Mouse (Mus musculus): ENCODE results near the gene Fat1. TPM values are rescaled to one million over a fixed set of nuclear protein-coding genes. Genes with fewer than 3 reads are reported as not detected.

Gene Fat1
- polyA plus RNA-seq, 1 experiment from 2014 or later, result 32.1 TPM

DNA sequence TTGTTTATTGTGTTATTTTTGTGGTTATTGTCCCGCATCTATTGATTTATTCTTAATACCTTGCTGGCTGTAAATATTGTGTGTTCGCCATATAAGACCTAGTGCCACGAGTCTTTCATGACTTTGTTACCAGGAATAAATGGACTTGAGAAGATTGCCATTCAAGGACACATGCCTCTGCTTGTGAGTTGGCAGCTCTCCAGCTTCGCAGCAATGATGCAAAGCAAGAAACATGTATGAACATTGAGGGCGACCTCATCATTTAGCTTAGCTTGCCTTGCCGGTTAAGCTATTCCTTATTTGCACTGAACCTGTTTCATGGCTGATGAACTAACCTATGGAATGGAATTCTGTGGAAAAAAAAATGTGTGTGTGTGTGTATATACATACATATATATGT is 26.2 kb downstream of the Fat1 start:
- ATAC-seq (ENCODE audit: insufficient read depth), result no peak
- no peak overlapping the region for H3K4me3 ChIP-seq (ENCODE audit: low read depth, low read length)
- DNase-seq, result peak; percentile 56
- H3K9me3 ChIP-seq (ENCODE audit: low read depth, low read length), result no peaks in the 10 kb centered on the region
- TF ChIP-seq CTCF (IDR thresholded peaks at IDR 0.05; ENCODE audit: low read depth), result no peak
- peaks cover 33% of the 10 kb centered on the region for H3K36me3 ChIP-seq (ENCODE audit: insufficient read depth)
- no peak overlapping the region for H3K27ac ChIP-seq (ENCODE audit: low read depth)
- H3K9ac ChIP-seq, result no peak overlapping the region
- no peaks in the 10 kb centered on the region for H3K27me3 ChIP-seq (ENCODE audit: insufficient read depth, low read length)
- WGBS, result 62% methylated on average over 6 of the region's 6 CpGs
- no peaks in the 10 kb centered on the region for H3K4me1 ChIP-seq (ENCODE audit: insufficient read depth)
- no peak overlapping the region for H3K4me2 ChIP-seq

DNA sequence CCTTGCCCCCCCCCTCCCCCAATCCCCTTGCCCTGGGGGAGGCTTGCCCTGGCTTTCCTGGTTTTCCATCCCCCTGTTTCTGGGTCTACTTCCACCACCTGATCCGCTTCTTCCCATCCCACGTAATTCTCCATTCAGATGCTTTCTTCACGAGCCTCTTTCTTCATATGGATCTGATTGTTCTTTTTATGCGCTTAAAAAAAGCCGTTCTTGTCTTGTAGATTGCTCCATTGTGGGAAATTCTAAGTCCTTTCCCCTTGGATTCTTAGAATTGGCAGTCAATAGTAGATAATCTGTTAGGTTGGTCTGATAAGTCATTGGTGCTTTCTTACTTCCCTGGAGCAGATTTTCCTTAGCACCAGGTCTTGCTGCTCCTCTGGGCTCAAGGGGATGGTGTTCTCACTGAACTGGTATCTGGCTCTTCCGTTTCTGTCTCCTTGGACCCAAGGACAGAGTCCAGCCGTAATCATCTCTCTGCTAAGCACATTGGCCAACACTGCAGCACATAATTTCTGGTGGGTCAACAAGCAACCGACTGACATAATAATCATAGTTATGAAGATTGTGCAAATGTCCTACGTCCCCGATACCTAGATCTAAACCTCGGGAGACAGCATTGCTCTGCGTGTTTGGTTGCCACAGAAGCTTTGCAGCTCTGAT is 27.5 kb downstream of the Fat1 start:
- Histone ChIP-seq H3K36me3 (ENCODE audit: insufficient read depth) (peaks cover 31% of the 10 kb centered on the region), H3K9ac (no peak overlapping the region), H3K4me1 (ENCODE audit: insufficient read depth) (no peaks in the 10 kb centered on the region), H3K4me3 (ENCODE audit: low read depth, low read length) (no peak overlapping the region), H3K27ac (ENCODE audit: low read depth) (no peak overlapping the region), H3K9me3 (ENCODE audit: low read depth, low read length) (no peaks in the 10 kb centered on the region), H3K4me2 (no peak overlapping the region), H3K27me3 (ENCODE audit: insufficient read depth, low read length) (no peaks in the 10 kb centered on the region)
- no peak for DNase-seq
- 82% methylated on average over 12 of the region's 12 CpGs for WGBS
- ATAC-seq (ENCODE audit: insufficient read depth), result no peak
- no peak for TF ChIP-seq CTCF (IDR thresholded peaks at IDR 0.05; ENCODE audit: low read depth)

DNA sequence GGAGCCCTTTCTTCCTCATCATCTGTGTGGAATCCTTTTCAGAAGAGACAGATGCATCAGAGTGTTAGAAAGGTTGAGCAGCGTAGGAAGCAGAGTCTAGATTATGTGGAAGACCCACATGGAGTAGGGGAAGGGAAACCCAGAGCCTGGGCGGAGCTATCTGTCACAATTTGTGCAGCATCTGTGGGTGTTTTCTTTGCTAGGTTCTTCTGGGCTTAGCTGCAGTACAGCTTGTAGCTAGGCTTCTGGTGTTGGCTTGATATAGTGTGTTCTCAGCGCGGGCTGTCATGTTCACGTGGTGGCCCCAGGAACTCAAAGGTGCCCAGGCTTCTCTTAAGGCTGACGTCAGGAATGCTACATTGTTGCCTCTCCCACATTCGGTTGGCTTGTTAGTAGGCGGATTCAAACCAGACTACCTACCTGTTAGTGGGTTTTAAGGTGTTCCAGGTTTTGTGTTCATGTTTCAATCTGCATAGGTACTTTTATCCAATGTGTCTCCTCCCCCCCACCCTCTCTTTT is 32.3 kb downstream of the Fat1 start:
- Histone ChIP-seq H3K27ac (ENCODE audit: low read depth) (no peak overlapping the region), H3K4me3 (ENCODE audit: low read depth, low read length) (no peak overlapping the region), H3K9me3 (ENCODE audit: low read depth, low read length) (no peaks in the 10 kb centered on the region), H3K4me2 (no peak overlapping the region), H3K4me1 (ENCODE audit: insufficient read depth) (no peaks in the 10 kb centered on the region), H3K27me3 (ENCODE audit: insufficient read depth, low read length) (no peaks in the 10 kb centered on the region), H3K36me3 (ENCODE audit: insufficient read depth) (peaks cover 12% of the 10 kb centered on the region; the same call in 1 of the 2 replicates), H3K9ac (no peak overlapping the region)
- no peak for TF ChIP-seq CTCF (IDR thresholded peaks at IDR 0.05; ENCODE audit: low read depth)
- DNase-seq (no peak), ATAC-seq (ENCODE audit: insufficient read depth) (no peak)
- 93% methylated on average over 8 of the region's 8 CpGs for WGBS

DNA sequence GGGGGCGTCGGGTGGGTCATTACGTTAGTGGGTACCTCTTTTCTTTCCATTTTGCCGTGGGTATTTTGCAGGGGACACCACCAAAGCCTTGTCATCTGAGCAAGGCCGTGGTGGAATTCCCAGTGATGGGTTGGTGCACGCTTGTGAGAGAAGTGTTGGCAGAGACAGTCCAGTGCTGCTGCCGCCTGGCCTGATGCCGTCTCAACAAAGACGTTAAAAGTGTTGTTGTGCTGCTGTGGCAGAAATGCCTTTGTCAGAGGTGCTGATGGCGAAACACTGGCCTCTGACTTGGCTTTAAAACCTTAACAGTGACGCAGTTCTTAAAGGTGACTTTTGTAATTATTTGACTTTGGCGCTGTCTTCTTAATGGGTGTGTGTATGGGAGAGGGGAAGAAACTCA is 34.8 kb downstream of the Fat1 start:
- no peak for ATAC-seq (ENCODE audit: insufficient read depth)

DNA sequence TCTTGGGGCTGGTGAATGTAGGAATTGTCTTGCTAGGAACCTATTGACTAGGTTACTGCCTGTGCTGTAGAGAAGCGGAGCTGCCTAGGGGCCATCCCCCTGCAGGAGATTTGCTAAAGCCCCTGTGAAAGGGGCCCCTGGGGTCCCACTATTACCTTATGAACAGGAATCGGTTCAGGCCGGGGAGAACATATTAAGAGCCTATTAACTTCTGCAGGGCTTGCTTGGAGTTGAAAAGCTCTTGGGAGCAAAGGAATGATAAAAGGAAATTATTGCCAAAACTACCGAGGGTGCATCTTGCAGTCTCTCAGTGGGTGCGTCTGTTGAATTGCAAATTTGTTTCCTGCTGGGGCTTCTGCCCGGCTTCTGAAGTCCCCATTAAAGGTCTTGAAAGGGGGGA is 36.1 kb downstream of the Fat1 start:
- H3K36me3 ChIP-seq (ENCODE audit: insufficient read depth), result 0 out of 2 replicates have a peak, but pooled peaks cover 7% of the 10 kb centered on the region
- no peak overlapping the region for H3K27ac ChIP-seq (ENCODE audit: low read depth)
- H3K27me3 ChIP-seq (ENCODE audit: insufficient read depth, low read length), result no peaks in the 10 kb centered on the region
- no peak overlapping the region for H3K9ac ChIP-seq
- DNase-seq (no peak), ATAC-seq (ENCODE audit: insufficient read depth) (no peak)
- WGBS, result 43% methylated on average over 6 of the region's 6 CpGs
- no peak for TF ChIP-seq CTCF (IDR thresholded peaks at IDR 0.05; ENCODE audit: low read depth)
- peaks cover 9% of the 10 kb centered on the region for H3K4me1 ChIP-seq (ENCODE audit: insufficient read depth)
- no peak overlapping the region for H3K4me3 ChIP-seq (ENCODE audit: low read depth, low read length)
- H3K4me2 ChIP-seq, result no peak overlapping the region
- no peaks in the 10 kb centered on the region for H3K9me3 ChIP-seq (ENCODE audit: low read depth, low read length)

More for the DNA sequence above, 34.8 kb downstream of the Fat1 start:
- Histone ChIP-seq H3K27ac (ENCODE audit: low read depth) (no peak overlapping the region), H3K36me3 (ENCODE audit: insufficient read depth) (0 out of 2 replicates have a peak, but pooled peaks cover 10% of the 10 kb centered on the region), H3K9ac (no peak overlapping the region), H3K4me1 (ENCODE audit: insufficient read depth) (peaks cover 5% of the 10 kb centered on the region), H3K27me3 (ENCODE audit: insufficient read depth, low read length) (no peaks in the 10 kb centered on the region), H3K9me3 (ENCODE audit: low read depth, low read length) (no peaks in the 10 kb centered on the region), H3K4me2 (no peak overlapping the region), H3K4me3 (ENCODE audit: low read depth, low read length) (no peak overlapping the region)
- WGBS, result 45% methylated on average over 12 of the region's 12 CpGs
- DNase-seq, result no peak
- no peak for TF ChIP-seq CTCF (IDR thresholded peaks at IDR 0.05; ENCODE audit: low read depth)

DNA sequence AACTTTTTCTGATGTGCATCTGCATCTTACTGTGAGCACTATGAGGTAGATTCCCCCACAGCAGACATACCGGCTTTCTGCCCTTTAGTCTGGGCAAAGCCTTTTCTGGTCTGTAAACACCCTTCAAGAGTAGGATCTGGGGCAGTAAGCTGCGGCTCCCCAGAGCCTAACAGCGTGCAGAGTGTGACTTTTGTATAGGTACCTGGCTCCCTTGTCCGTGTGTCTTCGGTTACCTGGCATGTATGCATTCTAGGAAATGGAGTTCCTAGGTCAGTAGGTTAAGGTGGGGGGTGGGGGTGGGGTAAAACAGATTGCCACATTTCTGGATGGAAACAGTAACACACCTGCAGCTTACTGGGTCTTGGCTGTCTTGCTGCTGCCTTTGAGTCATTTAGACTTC is 36.7 kb downstream of the Fat1 start:
- H3K9ac ChIP-seq, result no peak overlapping the region
- 0 out of 2 replicates have a peak, but pooled peaks cover 6% of the 10 kb centered on the region for H3K36me3 ChIP-seq (ENCODE audit: insufficient read depth)
- no peak overlapping the region for H3K4me3 ChIP-seq (ENCODE audit: low read depth, low read length)
- WGBS, result 57% methylated on average over 5 of the region's 5 CpGs
- H3K4me1 ChIP-seq (ENCODE audit: insufficient read depth), result peaks cover 9% of the 10 kb centered on the region
- H3K9me3 ChIP-seq (ENCODE audit: low read depth, low read length), result no peaks in the 10 kb centered on the region
- ATAC-seq (ENCODE audit: insufficient read depth) (no peak), DNase-seq (no peak)
- no peak overlapping the region for H3K27ac ChIP-seq (ENCODE audit: low read depth)
- H3K27me3 ChIP-seq (ENCODE audit: insufficient read depth, low read length), result no peaks in the 10 kb centered on the region
- no peak overlapping the region for H3K4me2 ChIP-seq
- TF ChIP-seq CTCF (IDR thresholded peaks at IDR 0.05; ENCODE audit: low read depth), result no peak

DNA sequence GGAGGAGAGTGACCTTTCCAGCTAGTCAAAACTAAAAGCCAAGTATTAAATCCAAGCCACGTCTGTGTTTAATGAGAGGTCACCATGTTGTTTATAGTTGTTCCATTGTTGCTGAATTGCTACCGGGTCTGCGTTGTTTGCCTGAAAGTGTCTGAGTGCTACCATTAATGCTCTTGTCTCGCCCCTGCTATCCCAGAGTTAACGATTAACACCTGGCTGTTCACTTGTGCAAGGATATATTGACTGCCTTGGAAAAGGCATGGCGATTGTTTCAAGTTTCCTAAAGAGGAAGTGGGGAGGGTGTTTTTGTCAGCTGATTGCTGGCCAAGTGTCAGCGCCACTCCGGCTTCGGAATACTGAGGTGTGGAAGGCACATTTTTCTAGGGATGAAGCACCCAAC is 39.9 kb downstream of the Fat1 start:
- Histone ChIP-seq H3K36me3 (ENCODE audit: insufficient read depth) (no peaks in the 10 kb centered on the region), H3K27ac (ENCODE audit: low read depth) (no peak overlapping the region), H3K4me3 (ENCODE audit: low read depth, low read length) (no peak overlapping the region), H3K27me3 (ENCODE audit: insufficient read depth, low read length) (no peaks in the 10 kb centered on the region), H3K4me1 (ENCODE audit: insufficient read depth) (peaks cover 26% of the 10 kb centered on the region), H3K4me2 (no peak overlapping the region), H3K9me3 (ENCODE audit: low read depth, low read length) (no peaks in the 10 kb centered on the region), H3K9ac (no peak overlapping the region)
- TF ChIP-seq CTCF (IDR thresholded peaks at IDR 0.05; ENCODE audit: low read depth), result no peak
- DNase-seq (no peak), ATAC-seq (ENCODE audit: insufficient read depth) (no peak)
- 26% methylated on average over 9 of the region's 9 CpGs for WGBS

Data from lung, embryonic 14.5 days (tissue).